Mouse (Mus musculus) heart, postnatal 0 days (tissue): ENCODE data around the gene Cog2.

ENCODE experiments used
- CTCF ChIP-seq: IDR thresholded peaks from 2 replicates; pipeline ENCODE4 v1.5.1; 2016; ENCODE audit warnings: antibody characterized with exemption, control low read depth, low read depth
- EP300 ChIP-seq: IDR thresholded peaks from 2 replicates; pipeline ENCODE4 v1.6.1; 2016; ENCODE audit warnings: antibody characterized with exemption, low read depth

DNA sequence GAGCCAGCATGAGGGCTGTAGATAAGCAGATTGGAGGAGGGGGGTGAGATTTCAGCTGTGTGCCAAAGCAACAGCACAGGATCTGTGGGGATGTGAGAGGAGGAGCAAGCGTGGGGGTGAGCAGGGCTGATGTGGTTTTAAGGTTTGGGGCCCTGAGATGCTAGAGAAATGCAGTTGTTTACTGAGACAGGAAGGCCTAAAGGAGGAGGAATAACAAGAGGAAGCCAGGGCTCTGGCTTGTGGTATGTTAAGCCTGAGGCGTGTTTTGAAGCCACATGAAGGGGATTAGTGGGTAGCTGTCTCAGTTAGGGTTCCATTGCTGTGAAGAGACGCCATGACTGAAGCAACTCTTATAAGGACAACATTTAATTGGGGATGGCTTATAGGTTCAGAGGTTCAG, 11.4 kb upstream of the Cog2 start:
- no peak for TF ChIP-seq CTCF
- TF ChIP-seq EP300: no peak
